Mouse (Mus musculus) testis, adult 2 months (tissue): ENCODE data around the gene Ccdc117. TPM values are rescaled to one million over a fixed set of nuclear protein-coding genes. Genes with fewer than 3 reads are reported as not detected.
A peak's percentile ranks its signal among the peaks of the same experiment; 100 is the strongest.

Experiments
- H3K27ac ChIP-seq: fragments of 200-500 bp; 2 replicates; pipeline ENCODE4 v1.5.1; 2012; ENCODE audit warnings: low read depth, low read length; ENCODE audit not compliant: control insufficient read depth, insufficient read depth
- H3K27me3 ChIP-seq: fragments of 200-500 bp; 2 replicates; pipeline ENCODE4 v1.6.1; 2012; ENCODE audit warnings: mild to moderate bottlenecking, low read length, moderate library complexity; ENCODE audit not compliant: control insufficient read depth, insufficient read depth
- H3K36me3 ChIP-seq: fragments of 200-500 bp; 2 replicates; pipeline ENCODE4 v1.6.1; 2012; ENCODE audit warnings: mild to moderate bottlenecking, low read length; ENCODE audit not compliant: control insufficient read depth, insufficient read depth
- H3K4me1 ChIP-seq: fragments of 200-500 bp; 2 replicates; pipeline ENCODE4 v1.6.1; 2012; ENCODE audit warnings: low read length; ENCODE audit not compliant: control insufficient read depth, insufficient read depth
- H3K4me3 ChIP-seq: fragments of 200-500 bp; 2 replicates; pipeline ENCODE4 v1.5.1; 2012; ENCODE audit warnings: low read depth, mild to moderate bottlenecking, low read length, moderate library complexity, mixed read lengths; ENCODE audit not compliant: control insufficient read depth
- CTCF ChIP-seq: fragments of 200-500 bp; IDR thresholded peaks from 2 replicates; pipeline ENCODE4 v1.5.1; 2012; ENCODE audit warnings: low read depth, mild to moderate bottlenecking, inconsistent platforms, low read length, moderate library complexity; ENCODE audit not compliant: control insufficient read depth, insufficient read depth, insufficient replicate concordance
- POLR2A ChIP-seq: fragments of 200-500 bp; IDR thresholded peaks from 2 replicates; pipeline ENCODE4 v1.6.1; 2012; ENCODE audit warnings: low read depth, mild to moderate bottlenecking, inconsistent platforms, low read length, moderate library complexity; ENCODE audit not compliant: control insufficient read depth
- polyA plus RNA-seq: library from polyadenylated mRNA; depleted of rRNA; stranded (reverse); fragments of >200 nt; gene quantifications from 2 replicates; pipeline ENCODE4 v1.2.3, GENCODE M21; 2012; rRNA removed

Gene Ccdc117
- polyA plus RNA-seq, 1 experiment, result 37.6 TPM

- no peaks in the 10 kb centered on the region for H3K27me3 ChIP-seq
- no peaks in the 10 kb centered on the region for H3K36me3 ChIP-seq
- peaks cover 4% of the 10 kb centered on the region for H3K4me1 ChIP-seq
- H3K27ac ChIP-seq, result no peak overlapping the region; the same call in 1 of the 2 replicates
- H3K4me3 ChIP-seq, result peak overlapping the region; percentile 83
- TF ChIP-seq CTCF, result peak; percentile 72
- no peak for TF ChIP-seq POLR2A
Observed at GRCm38 (mm10) chr11:5485193-5486011, 56.6 kb downstream of the Ccdc117 start.

- H3K36me3 ChIP-seq, result no peaks in the 10 kb centered on the region
- TF ChIP-seq CTCF, result no peak
- TF ChIP-seq POLR2A, result no peak
- H3K27ac ChIP-seq, result no peak overlapping the region
- H3K4me3 ChIP-seq, result no peak overlapping the region
- peaks cover 4% of the 10 kb centered on the region for H3K4me1 ChIP-seq
- H3K27me3 ChIP-seq, result no peaks in the 10 kb centered on the region
Observed at GRCm38 (mm10) chr11:5482581-5482980, 59.4 kb downstream of the Ccdc117 start.

Other genes with a start within 250 kb of the Ccdc117 start
- gene Znrf3, start 97.3 kb downstream of the Ccdc117 start, polyA plus RNA-seq, result 13.0 and 13.1 TPM in 2 replicates
- 9.0 and 9.2 TPM in 2 replicates for gene Xbp1, start 21.5 kb downstream of the Ccdc117 start, polyA plus RNA-seq
- gene Ankrd36, start 27.5 kb upstream of the Ccdc117 start, polyA plus RNA-seq, result 250 and 260 TPM in 2 replicates
- 18.4 and 26.3 TPM in 2 replicates for gene Mrps24, start 173.5 kb upstream of the Ccdc117 start, polyA plus RNA-seq
- gene Urgcp, start 220.2 kb upstream of the Ccdc117 start, polyA plus RNA-seq, result 7.6 and 8.8 TPM in 2 replicates
- gene Dbnl, start 246.3 kb upstream of the Ccdc117 start, polyA plus RNA-seq, result 19.6 and 22.3 TPM in 2 replicates